Mouse (Mus musculus) kidney, postnatal 14 days (tissue): ENCODE measurements around the gene Enox2.

Experiments
- DNase-seq: peaks from one replicate; pipeline ENCODE4 v3.0.0; 2022; ENCODE audit warnings: mixed read lengths

Enox2 gene

DNA sequence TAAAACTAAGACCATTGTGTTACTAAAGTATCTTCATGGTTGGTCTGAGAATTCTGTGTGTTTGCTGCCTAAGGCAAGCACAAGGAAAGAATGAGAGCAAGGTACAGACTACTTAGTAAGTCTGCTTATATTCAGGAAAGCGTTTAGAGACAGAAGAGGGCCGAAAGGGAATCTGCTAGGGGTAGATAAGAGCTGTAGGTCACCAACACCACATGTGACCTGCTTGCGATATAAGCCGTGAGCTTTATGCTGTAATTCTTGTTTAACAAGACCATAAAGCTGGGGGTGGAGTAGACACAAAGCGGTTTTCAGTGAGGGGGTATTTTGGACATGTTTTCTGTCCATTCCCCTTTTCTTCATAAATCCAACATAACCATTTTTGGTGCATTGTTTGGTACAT, 302.4 kb downstream of the Enox2 start:
- DNase-seq = no peak

DNA sequence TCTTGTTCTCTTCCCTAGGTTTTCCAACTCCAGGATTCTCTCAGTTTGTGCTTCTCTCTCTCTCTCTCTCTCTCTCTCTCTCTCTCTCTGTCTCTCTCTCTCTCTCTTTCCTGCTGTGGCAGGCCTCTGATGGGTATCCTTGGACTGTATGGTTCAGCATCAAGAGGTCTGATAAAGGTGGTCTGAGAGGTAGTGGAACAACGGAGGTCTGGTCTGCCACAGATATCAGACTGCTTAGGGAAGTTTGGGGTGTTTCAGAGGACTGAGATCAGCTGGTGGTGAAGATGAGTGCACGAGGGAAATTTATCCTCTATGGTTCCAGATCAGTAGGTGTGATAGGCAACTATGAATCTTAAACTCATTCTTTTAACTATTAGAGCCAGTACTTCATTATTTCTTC, 303.6 kb downstream of the Enox2 start:
- no peak for DNase-seq
